Mouse (Mus musculus) CD4-positive, CD25-positive, alpha-beta regulatory T cell, adult 4 months (primary cell): ENCODE measurements around the gene Prkca. TPM values are rescaled to one million over a fixed set of nuclear protein-coding genes. Genes with fewer than 3 reads are reported as not detected.

Source experiments
- ATAC-seq: one replicate; pipeline ENCODE4 v1.8.0; 2017
- polyA plus RNA-seq, 2 experiments: library from polyadenylated mRNA; unstranded; fragments of 100-300 nt; shearing (Covaris generic); gene quantifications; one replicate each; pipeline ENCODE4 v1.2.1; 2017

The Prkca gene
- polyA plus RNA-seq, 2 experiments from 2014 or later = 13.0 to 15.3 TPM

GRCm38 (mm10) chr11:107929712-107930111 is 414.0 kb downstream of the Prkca start:
- no peak for ATAC-seq

GRCm38 (mm10) chr11:107919852-107920508 is 423.7 kb downstream of the Prkca start:
- ATAC-seq = no peak

GRCm38 (mm10) chr11:107917721-107918235 is 425.9 kb downstream of the Prkca start:
- no peak for ATAC-seq

- no peak for ATAC-seq
Observed at GRCm38 (mm10) chr11:107914634-107915226, 429.0 kb downstream of the Prkca start, which contains the start of gene Cacng5. TSS of gene Cacng5 (minus strand) at chr11:107915055.

- no peak for ATAC-seq
Observed at GRCm38 (mm10) chr11:107913317-107913716, 430.4 kb downstream of the Prkca start.

- ATAC-seq = no peak
Observed at GRCm38 (mm10) chr11:107905364-107905763, 438.4 kb downstream of the Prkca start.

- no peak for ATAC-seq
Observed at GRCm38 (mm10) chr11:107903966-107904605, 439.6 kb downstream of the Prkca start.

- no peak for ATAC-seq
Observed at GRCm38 (mm10) chr11:107900470-107900869, 443.3 kb downstream of the Prkca start.

- ATAC-seq = no peak
Observed at GRCm38 (mm10) chr11:107898698-107899097, 445.0 kb downstream of the Prkca start.

- ATAC-seq = no peak
Observed at GRCm38 (mm10) chr11:107895635-107896034, 448.1 kb downstream of the Prkca start.

- no peak for ATAC-seq
Observed at GRCm38 (mm10) chr11:107891377-107891776, 452.4 kb downstream of the Prkca start.

GRCm38 (mm10) chr11:107887342-107887741 is 456.4 kb downstream of the Prkca start:
- no peak for ATAC-seq

Other genes starting within 250 kb of the Prkca start
- gene Apoh, start 574 bp downstream of the Prkca start, polyA plus RNA-seq = not detected
- 1 to 10 TPM; 4.5 to 5.8 TPM for gene Cep112, start 81.3 kb upstream of the Prkca start, polyA plus RNA-seq